Comparison of ENCODE assay signal across 8 mouse cellular contexts in the genomic region with DNA sequence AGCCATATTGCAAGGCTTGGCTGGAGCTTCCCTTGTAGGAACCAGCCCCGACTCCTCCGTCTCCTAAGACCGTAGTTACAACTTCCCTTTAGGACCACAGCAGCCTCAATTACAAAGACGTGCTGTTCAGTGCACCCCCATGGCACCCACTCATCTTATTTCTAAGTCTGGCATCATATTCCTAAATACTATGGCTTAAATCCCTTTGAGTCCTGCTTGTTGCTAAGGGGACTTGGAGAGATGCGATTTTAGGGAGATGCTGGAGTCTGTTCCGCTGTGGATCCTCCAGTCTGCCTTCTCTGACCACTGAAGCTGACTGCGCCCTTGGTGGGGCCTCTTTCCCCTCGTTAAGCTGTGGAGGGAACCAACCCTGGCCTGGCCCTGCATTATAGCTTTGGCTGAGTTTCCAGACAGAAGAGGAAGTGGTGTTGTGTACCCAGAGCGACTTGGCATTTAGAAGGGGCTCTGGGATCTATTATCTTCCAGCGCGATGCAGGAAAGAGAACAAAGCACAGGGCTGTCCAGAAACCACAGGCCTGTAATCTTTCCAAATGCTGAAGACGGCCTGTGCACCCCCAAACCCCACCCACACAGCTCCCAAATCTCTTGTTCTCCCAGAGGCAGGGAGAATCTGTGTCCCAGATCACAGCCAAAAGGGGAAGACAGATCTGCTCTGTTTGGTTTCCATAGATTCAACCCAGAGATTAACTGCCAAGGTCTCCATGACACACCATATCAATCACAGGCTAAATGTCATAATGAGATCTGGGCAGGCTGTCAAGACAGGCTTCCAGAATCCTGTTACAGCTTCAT. TPM values are rescaled to one million over a fixed set of nuclear protein-coding genes. Genes with fewer than 3 reads are reported as not detected.
A peak's percentile ranks its signal among the peaks of the same experiment; 100 is the strongest.
DNase-seq lines count a peak whose midpoint lies in the region; ATAC-seq and TF ChIP-seq lines count a peak whose summit lies in the region.

No protein-coding gene starts in this region.

- 6% methylated on average over 12 of the region's 12 CpGs for WGBS in bone marrow, adult 2 months
- 30% methylated on average over 12 of the region's 12 CpGs for WGBS in hindbrain, postnatal 0 days
- 16% methylated on average over 12 of the region's 12 CpGs for WGBS in liver, embryonic 12.5 days (ENCODE audit: insufficient replicate concordance)
- WGBS in neural tube, embryonic 14.5 days: 56% methylated on average over 12 of the region's 12 CpGs
- 20% methylated on average over 12 of the region's 12 CpGs for WGBS in thymus, adult 2 months
- 33% methylated on average over 12 of the region's 12 CpGs for WGBS in cerebellum, adult 2 months

- peak; percentile 87 for ATAC-seq in hindbrain, postnatal 0 days
- no peak for ATAC-seq in liver, embryonic 12.5 days
- ATAC-seq in neural tube, embryonic 14.5 days (ENCODE audit: low read depth): 0 out of 2 replicates have a peak, but pooled peaks have one; percentile 17

- H3K4me1 ChIP-seq in bone marrow, adult 2 months (ENCODE audit: control insufficient read depth, insufficient read depth, low read length): peaks cover 4% of the 10 kb centered on the region
- no peaks in the 10 kb centered on the region for H3K4me1 ChIP-seq in hindbrain, postnatal 0 days (ENCODE audit: insufficient read depth, low read length)
- H3K4me1 ChIP-seq in liver, embryonic 12.5 days: 0 out of 2 replicates have a peak, but pooled peaks cover 5% of the 10 kb centered on the region
- no peaks in the 10 kb centered on the region for H3K4me1 ChIP-seq in neural tube, embryonic 14.5 days (ENCODE audit: control insufficient read depth, insufficient read depth, low read length)
- H3K4me1 ChIP-seq in thymus, adult 2 months (replicated peaks; ENCODE audit: control insufficient read depth, insufficient read depth, low read length): no peaks in the 10 kb centered on the region
- no peaks in the 10 kb centered on the region for H3K4me1 ChIP-seq in cerebellum, adult 2 months (ENCODE audit: control insufficient read depth, insufficient read depth, low read length)

- H3K36me3 ChIP-seq in hindbrain, postnatal 0 days (ENCODE audit: insufficient read depth, low read length): no peaks in the 10 kb centered on the region
- no peaks in the 10 kb centered on the region for H3K36me3 ChIP-seq in liver, embryonic 12.5 days
- H3K36me3 ChIP-seq in neural tube, embryonic 14.5 days (ENCODE audit: control insufficient read depth, insufficient read depth, low read length): no peaks in the 10 kb centered on the region
- no peaks in the 10 kb centered on the region for H3K36me3 ChIP-seq in thymus, adult 2 months (ENCODE audit: control insufficient read depth, insufficient read depth, low read length)

- H3K9me3 ChIP-seq in hindbrain, postnatal 0 days (ENCODE audit: low read length): no peaks in the 10 kb centered on the region
- H3K9me3 ChIP-seq in liver, embryonic 12.5 days (replicated peaks): no peaks in the 10 kb centered on the region
- H3K9me3 ChIP-seq in neural tube, embryonic 14.5 days (ENCODE audit: control insufficient read depth, low read length): no peaks in the 10 kb centered on the region

- no peak overlapping the region for H3K4me2 ChIP-seq in hindbrain, postnatal 0 days (ENCODE audit: low read depth, low read length)
- no peak overlapping the region for H3K4me2 ChIP-seq in liver, embryonic 12.5 days
- H3K4me2 ChIP-seq in neural tube, embryonic 14.5 days (ENCODE audit: low read depth, low read length): no peak overlapping the region

- no peaks in the 10 kb centered on the region for H3K27me3 ChIP-seq in hindbrain, postnatal 0 days (ENCODE audit: insufficient read depth, low read length)
- peaks cover 10% of the 10 kb centered on the region; the same call in 1 of the 2 replicates for H3K27me3 ChIP-seq in liver, embryonic 12.5 days (replicated peaks)
- H3K27me3 ChIP-seq in neural tube, embryonic 14.5 days (ENCODE audit: control insufficient read depth, insufficient read depth, low read length): no peaks in the 10 kb centered on the region
- no peaks in the 10 kb centered on the region for H3K27me3 ChIP-seq in thymus, adult 2 months (ENCODE audit: control insufficient read depth, insufficient read depth, low read length)
- no peaks in the 10 kb centered on the region for H3K27me3 ChIP-seq in cerebellum, adult 2 months (ENCODE audit: control insufficient read depth, insufficient read depth, low read length)

- DNase-seq in MN1 (ENCODE audit: low spot score): peak; percentile 72
- DNase-seq in gastrocnemius, postnatal 14 days: peak; percentile 47
- peak; percentile 63 for DNase-seq in hindbrain, postnatal 0 days (ENCODE audit: low spot score)
- no peak for DNase-seq in thymus, adult 2 months
- DNase-seq in cerebellum, adult 2 months: no peak

- no peak overlapping the region for H3K9ac ChIP-seq in hindbrain, postnatal 0 days (replicated peaks; ENCODE audit: low read length)
- no peak overlapping the region for H3K9ac ChIP-seq in liver, embryonic 12.5 days
- no peak overlapping the region for H3K9ac ChIP-seq in neural tube, embryonic 14.5 days (replicated peaks; ENCODE audit: low read depth, low read length)

- H3K27ac ChIP-seq in bone marrow, adult 2 months (ENCODE audit: control insufficient read depth, insufficient read depth, low read depth, low read length, poor library complexity): peak overlapping the region; percentile 50
- peak overlapping the region; percentile 64 for H3K27ac ChIP-seq in hindbrain, postnatal 0 days
- H3K27ac ChIP-seq in liver, embryonic 12.5 days: peak overlapping the region; percentile 39; the same call in 1 of the 2 replicates
- H3K27ac ChIP-seq in neural tube, embryonic 14.5 days (ENCODE audit: low read depth, low read length): peak overlapping the region; percentile 16
- H3K27ac ChIP-seq in thymus, adult 2 months (ENCODE audit: control insufficient read depth, insufficient read depth, low read length): no peak overlapping the region
- H3K27ac ChIP-seq in cerebellum, adult 2 months (ENCODE audit: insufficient read depth, low read length): no peak overlapping the region

- intact Hi-C loops in gastrocnemius, postnatal 14 days (cut with DNase I; ENCODE audit: low total_unique reads): no loop called here

- no peak for TF ChIP-seq POLR2A in bone marrow, adult 2 months (IDR thresholded peaks at IDR 0.05; ENCODE audit: borderline replicate concordance, control insufficient read depth, low read depth, low read length)
- no peak for TF ChIP-seq POLR2A in thymus, adult 2 months (IDR thresholded peaks at IDR 0.05; ENCODE audit: control insufficient read depth, extremely low read depth, insufficient read depth, low read length, poor library complexity)
- no peak for TF ChIP-seq POLR2A in cerebellum, adult 2 months (IDR thresholded peaks at IDR 0.05; ENCODE audit: borderline replicate concordance, insufficient read depth, low read length)

- H3K4me3 ChIP-seq in bone marrow, adult 2 months (replicated peaks; ENCODE audit: control insufficient read depth, low read depth, low read length): no peak overlapping the region
- no peak overlapping the region for H3K4me3 ChIP-seq in hindbrain, postnatal 0 days (ENCODE audit: low read length)
- H3K4me3 ChIP-seq in liver, embryonic 12.5 days: no peak overlapping the region
- no peak overlapping the region for H3K4me3 ChIP-seq in neural tube, embryonic 14.5 days (ENCODE audit: low read depth, low read length)
- no peak overlapping the region for H3K4me3 ChIP-seq in thymus, adult 2 months (ENCODE audit: control insufficient read depth, insufficient read depth, low read length)
- H3K4me3 ChIP-seq in cerebellum, adult 2 months (replicated peaks; ENCODE audit: insufficient read depth, low read depth, low read length): no peak overlapping the region

- TF ChIP-seq CTCF in bone marrow, adult 2 months (IDR thresholded peaks at IDR 0.05; ENCODE audit: control insufficient read depth, insufficient read depth, low read length): no peak
- no peak for TF ChIP-seq CTCF in hindbrain, postnatal 0 days (IDR thresholded peaks at IDR 0.05; ENCODE audit: low read depth)
- TF ChIP-seq CTCF in thymus, adult 2 months (IDR thresholded peaks at IDR 0.05; ENCODE audit: borderline replicate concordance, control insufficient read depth, extremely low read depth, insufficient read depth, low read length, poor library complexity): no peak
- no peak for TF ChIP-seq CTCF in cerebellum, adult 2 months (IDR thresholded peaks at IDR 0.05; ENCODE audit: borderline replicate concordance, insufficient read depth, low read depth, low read length)

RNA-seq across cellular contexts. Expression of a gene that starts 7.4 kb away (rescaled TPM):
- polyA plus RNA-seq in bone marrow, adult 2 months (2011; ENCODE audit: insufficient read depth, insufficient read length, low replicate concordance, missing spikeins): not detected in 2 replicates
- 10 to 100 TPM; 94.9 to 98.0 TPM for total RNA-seq in gastrocnemius, postnatal 14 days (2021)
- total RNA-seq in hindbrain, postnatal 0 days (2014; rRNA removed): not detected in 2 replicates
- polyA plus RNA-seq in hindbrain, postnatal 0 days (2015; fragmentation: Nextera tagmentation; extraction: Ambion mirVana): 0.29 TPM in 1 of 2 replicates, not detected in the other
- polyA plus RNA-seq in liver, embryonic 12.5 days (2016; fragmentation: Nextera tagmentation; extraction: Ambion mirVana): not detected in 2 replicates
- 0.17 TPM in 1 of 2 replicates, not detected in the other for polyA plus RNA-seq in neural tube, embryonic 14.5 days (2014; fragmentation: Nextera tagmentation; extraction: Ambion mirVana)
- polyA plus RNA-seq in thymus, adult 2 months (2012; rRNA removed): 0.24 TPM in 1 of 2 replicates, not detected in the other
- not detected in 2 replicates for polyA plus RNA-seq in cerebellum, adult 2 months (2012; rRNA removed)

RNA-seq across cellular contexts. Expression of a gene that starts 43.4 kb away (rescaled TPM):
- polyA plus RNA-seq in bone marrow, adult 2 months (2011; ENCODE audit: insufficient read depth, insufficient read length, low replicate concordance, missing spikeins): 2.8 and 4.4 TPM in 2 replicates
- total RNA-seq in gastrocnemius, postnatal 14 days (2021): 10 to 100 TPM; 23.7 to 25.7 TPM
- total RNA-seq in hindbrain, postnatal 0 days (2014; rRNA removed): 62.4 and 71.8 TPM in 2 replicates
- polyA plus RNA-seq in hindbrain, postnatal 0 days (2015; fragmentation: Nextera tagmentation; extraction: Ambion mirVana): 24.9 and 25.5 TPM in 2 replicates
- polyA plus RNA-seq in liver, embryonic 12.5 days (2016; fragmentation: Nextera tagmentation; extraction: Ambion mirVana): 4.1 and 5.3 TPM in 2 replicates
- 19.2 and 26.6 TPM in 2 replicates for polyA plus RNA-seq in neural tube, embryonic 14.5 days (2014; fragmentation: Nextera tagmentation; extraction: Ambion mirVana)
- polyA plus RNA-seq in thymus, adult 2 months (2012; rRNA removed): 12.1 and 13.3 TPM in 2 replicates
- 34.0 and 35.4 TPM in 2 replicates for polyA plus RNA-seq in cerebellum, adult 2 months (2012; rRNA removed)

RNA-seq across cellular contexts. Expression of a gene that starts 44.0 kb away (rescaled TPM):
- not detected in 2 replicates for polyA plus RNA-seq in bone marrow, adult 2 months (2011; ENCODE audit: insufficient read depth, insufficient read length, low replicate concordance, missing spikeins)
- total RNA-seq in gastrocnemius, postnatal 14 days (2021): 10 to 100 TPM; 34.8 to 38.0 TPM
- not detected in 2 replicates for total RNA-seq in hindbrain, postnatal 0 days (2014; rRNA removed)
- polyA plus RNA-seq in hindbrain, postnatal 0 days (2015; fragmentation: Nextera tagmentation; extraction: Ambion mirVana): 0.25 and 0.71 TPM in 2 replicates
- polyA plus RNA-seq in liver, embryonic 12.5 days (2016; fragmentation: Nextera tagmentation; extraction: Ambion mirVana): not detected in 2 replicates
- polyA plus RNA-seq in neural tube, embryonic 14.5 days (2014; fragmentation: Nextera tagmentation; extraction: Ambion mirVana): not detected in 2 replicates
- 0.20 and 0.75 TPM in 2 replicates for polyA plus RNA-seq in thymus, adult 2 months (2012; rRNA removed)
- polyA plus RNA-seq in cerebellum, adult 2 months (2012; rRNA removed): 0.52 and 0.75 TPM in 2 replicates

Comparison
In these comparisons a context has a peak if more than half of its experiments do, and no peak if none do; other contexts are left out.
1. DNase-seq: peak in MN1 (single experiment), gastrocnemius, postnatal 14 days (single experiment) and hindbrain, postnatal 0 days (single experiment); none in thymus, adult 2 months (single experiment) and cerebellum, adult 2 months (0 of 2).
2. H3K27ac ChIP-seq: peak in bone marrow, adult 2 months (single experiment), hindbrain, postnatal 0 days (single experiment), liver, embryonic 12.5 days (single experiment) and neural tube, embryonic 14.5 days (single experiment); none in thymus, adult 2 months (single experiment) and cerebellum, adult 2 months (single experiment).